Mouse (Mus musculus) heart, embryonic 13.5 days (tissue): ENCODE results near the gene Padi4. TPM values are rescaled to one million over a fixed set of nuclear protein-coding genes. Genes with fewer than 3 reads are reported as not detected.

Experiments used
- ATAC-seq: fragments of 200-750 bp; cut with Nextera tagmentation; 2 replicates; pipeline ENCODE4 v1.8.0; 2017; ENCODE audit warnings: moderate TSS enrichment; ENCODE audit not compliant: insufficient number of reproducible peaks, low FRiP score, low TSS enrichment; ENCODE audit errors: extremely low read depth
- H3K27ac ChIP-seq: fragments of 300-500 bp; sonication (generic); replicated peaks from 2 replicates; pipeline ENCODE4 v1.5.1; 2015; ENCODE audit warnings: moderate library complexity, mild to moderate bottlenecking, inconsistent platforms
- H3K27me3 ChIP-seq: fragments of 300-500 bp; sonication (generic); replicated peaks from 2 replicates; pipeline ENCODE4 v1.6.1; 2015; ENCODE audit warnings: mild to moderate bottlenecking, inconsistent platforms
- H3K36me3 ChIP-seq: fragments of 300-500 bp; sonication (generic); 2 replicates; pipeline ENCODE4 v1.6.1; 2015; ENCODE audit warnings: mild to moderate bottlenecking, inconsistent platforms
- H3K4me1 ChIP-seq: fragments of 300-500 bp; sonication (generic); 2 replicates; pipeline ENCODE4 v1.6.1; 2015; ENCODE audit warnings: inconsistent platforms
- H3K4me2 ChIP-seq: fragments of 300-500 bp; sonication (generic); 2 replicates; pipeline ENCODE4 v1.6.1; 2015; ENCODE audit warnings: inconsistent platforms, mild to moderate bottlenecking, moderate library complexity
- H3K4me3 ChIP-seq: fragments of 300-500 bp; sonication (generic); 2 replicates; pipeline ENCODE4 v1.5.1; 2015; ENCODE audit warnings: moderate library complexity, mild to moderate bottlenecking, inconsistent platforms
- H3K9ac ChIP-seq: fragments of 300-500 bp; sonication (generic); 2 replicates; pipeline ENCODE4 v1.6.1; 2015; ENCODE audit warnings: inconsistent platforms, mild to moderate bottlenecking, moderate library complexity
- H3K9me3 ChIP-seq: fragments of 300-500 bp; sonication (generic); 2 replicates; pipeline ENCODE4 v1.6.1; 2016; ENCODE audit warnings: inconsistent platforms
- WGBS: fragments of 180-500 bp; shearing (Covaris S2); methylation state at CpG from one replicate; pipeline ENCODE4 v1.1.7; 2015; ENCODE audit warnings: mixed read lengths; 5-methylcytosine and 5-hydroxymethylcytosine counted together
- microRNA-seq: library from miRNA; unstranded; fragments of <30 nt; microRNA quantifications from one replicate; pipeline ENCODE4, GENCODE M21; 2016
- polyA plus RNA-seq: library from polyadenylated mRNA; unstranded; fragments of >200 nt; fragmentation: Nextera tagmentation; extraction: Ambion mirVana; gene quantifications from 2 replicates; pipeline ENCODE4 v1.2.1, GENCODE M21; 2015

The Padi4 gene
- polyA plus RNA-seq, 1 experiment from 2014 or later = 2.1 TPM

GRCm38 (mm10) chr4:140702611-140703327 lies 71.3 kb downstream of the Padi4 start:
- Histone ChIP-seq H3K9me3 (no peaks in the 10 kb centered on the region), H3K36me3 (peaks cover 30% of the 10 kb centered on the region), H3K4me3 (peak overlapping the region; percentile 94), H3K4me2 (peak overlapping the region; percentile 88), H3K4me1 (peaks cover 55% of the 10 kb centered on the region), H3K27me3 (peaks cover 13% of the 10 kb centered on the region), H3K9ac (peak overlapping the region; percentile 95), H3K27ac (peak overlapping the region; percentile 97)
- ATAC-seq = peak; percentile 78
- WGBS = 2% methylated on average over 36 of the region's 68 CpGs

GRCm38 (mm10) chr4:140701716-140702561 lies 72.1 kb downstream of the Padi4 start:
- Histone ChIP-seq H3K9ac (peak overlapping the region; percentile 95), H3K9me3 (no peaks in the 10 kb centered on the region), H3K27ac (peak overlapping the region; percentile 97), H3K27me3 (peaks cover 13% of the 10 kb centered on the region), H3K4me1 (peaks cover 47% of the 10 kb centered on the region), H3K36me3 (peaks cover 23% of the 10 kb centered on the region), H3K4me3 (peak overlapping the region; percentile 94), H3K4me2 (peak overlapping the region; percentile 88)
- peak; percentile 24 for ATAC-seq
- WGBS = under 1% methylated on average over 77 of the region's 107 CpGs

GRCm38 (mm10) chr4:140701049-140701715 lies 72.9 kb downstream of the Padi4 start:
- Histone ChIP-seq H3K27ac (peak overlapping the region; percentile 97), H3K36me3 (peaks cover 16% of the 10 kb centered on the region), H3K4me2 (peak overlapping the region; percentile 88), H3K9ac (peak overlapping the region; percentile 95), H3K9me3 (no peaks in the 10 kb centered on the region), H3K4me1 (peaks cover 44% of the 10 kb centered on the region), H3K4me3 (peak overlapping the region; percentile 94), H3K27me3 (peaks cover 13% of the 10 kb centered on the region)
- WGBS = under 1% methylated on average over 61 of the region's 61 CpGs
- peak; percentile 37; the same call in 1 of the 2 replicates for ATAC-seq

GRCm38 (mm10) chr4:140700269-140701018 lies 73.6 kb downstream of the Padi4 start, which contains the start of gene Rcc2:
Rcc2 (plus strand) TSS chr4:140700541.
- Histone ChIP-seq H3K4me2 (peak within 1 kb of the TSS; percentile 88), H3K27me3 (peaks cover 13% of the 10 kb centered on the region), H3K9ac (peak within 1 kb of the TSS; percentile 95), H3K4me3 (peak within 1 kb of the TSS; percentile 94), H3K27ac (peak within 1 kb of the TSS; percentile 97), H3K4me1 (peaks cover 40% of the 10 kb centered on the region), H3K36me3 (peaks cover 9% of the 10 kb centered on the region), H3K9me3 (no peaks in the 10 kb centered on the region)
- WGBS = 8% methylated on average over 20 of the region's 20 CpGs
- ATAC-seq = no peak

- peaks cover 35% of the 10 kb centered on the region for H3K4me1 ChIP-seq
- 0 out of 2 replicates have a peak, but pooled peaks cover 3% of the 10 kb centered on the region for H3K36me3 ChIP-seq
- H3K9ac ChIP-seq = peak overlapping the region; percentile 95
- 6% methylated on average over 29 of the region's 29 CpGs for WGBS
- peaks cover 13% of the 10 kb centered on the region for H3K27me3 ChIP-seq
- H3K4me2 ChIP-seq = peak overlapping the region; percentile 88
- no peak for ATAC-seq
- peak overlapping the region; percentile 94 for H3K4me3 ChIP-seq
- H3K9me3 ChIP-seq = no peaks in the 10 kb centered on the region
- H3K27ac ChIP-seq = no peak overlapping the region
Measured at GRCm38 (mm10) chr4:140699441-140700127, 74.5 kb downstream of the Padi4 start.

Small RNA genes lying within 50 kb of the gene (microRNA-seq; reads per million reads assigned to microRNA genes)
- not detected for gene Gm25951

Other genes with a start within 250 kb of the Padi4 start
- gene Arhgef10l, start 108.2 kb downstream of the Padi4 start, polyA plus RNA-seq = 15.3 and 18.2 TPM in 2 replicates
- 9.8 and 10.7 TPM in 2 replicates for gene Rcc2, start 73.7 kb downstream of the Padi4 start, polyA plus RNA-seq
- not detected in 2 replicates for gene Padi6, start 31.6 kb downstream of the Padi4 start, polyA plus RNA-seq
- 0.24 and 0.25 TPM in 2 replicates for gene Padi3, start 36.4 kb upstream of the Padi4 start, polyA plus RNA-seq
- gene Padi1, start 71.5 kb upstream of the Padi4 start, polyA plus RNA-seq = 0.12 and 0.18 TPM in 2 replicates
- gene Padi2, start 132.1 kb upstream of the Padi4 start, polyA plus RNA-seq = 2.1 and 2.9 TPM in 2 replicates
- gene Sdhb, start 187.0 kb upstream of the Padi4 start, polyA plus RNA-seq = 807 and 886 TPM in 2 replicates
- gene Atp13a2, start 212.6 kb upstream of the Padi4 start, polyA plus RNA-seq = 28.7 and 29.4 TPM in 2 replicates
- 273 and 299 TPM in 2 replicates for gene Mfap2, start 236.2 kb upstream of the Padi4 start, polyA plus RNA-seq